ENCODE assay signal across 27 mouse cellular contexts in the genomic region with DNA sequence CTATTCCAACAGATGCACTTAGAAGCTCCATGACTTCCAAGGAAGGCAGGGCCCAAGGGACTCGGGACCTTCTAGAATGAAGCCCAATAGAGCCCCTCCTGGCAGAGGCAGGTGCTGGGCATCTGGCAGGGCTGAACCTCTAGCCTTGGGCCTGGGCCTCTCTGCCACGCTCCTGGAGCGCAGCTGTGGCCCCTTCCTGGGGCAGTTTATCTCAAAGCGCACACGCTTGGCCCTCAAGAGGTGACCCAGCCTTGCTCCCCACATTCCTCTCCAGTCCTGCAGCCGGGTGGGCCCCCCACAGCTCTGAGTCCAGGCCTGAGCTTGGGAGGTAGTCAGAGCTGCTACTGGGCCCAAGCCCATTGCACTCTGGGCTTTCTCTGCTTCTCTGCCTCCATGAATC. TPM values are rescaled to one million over a fixed set of nuclear protein-coding genes. Genes with fewer than 3 reads are reported as not detected.
DNase-seq lines count a peak whose midpoint lies in the region; ATAC-seq lines count a peak whose summit lies in the region.
"Had no signal": no experiment of that assay in that cellular context is flagged by ENCODE, and none has a peak within 500 bp of the region (broad histone marks: within the 10 kb centered on the region; RNA-seq: fewer than 3 reads in every experiment).

No protein-coding gene starts in this region.

- no peak overlapping the region for H3K9ac ChIP-seq in heart, embryonic 12.5 days
- no peak overlapping the region for H3K9ac ChIP-seq in midbrain, embryonic 15.5 days
- H3K9ac ChIP-seq in liver, embryonic 13.5 days = no peak overlapping the region
- H3K9ac ChIP-seq: embryonic facial prominence, embryonic 13.5 days; forebrain, embryonic 13.5 days; limb, embryonic 12.5 days; neural tube, embryonic 13.5 days had no signal

- 47% methylated on average over 6 of the region's 6 CpGs for WGBS in heart, embryonic 12.5 days
- 72% methylated on average over 6 of the region's 6 CpGs for WGBS in heart, embryonic 10.5 days
- 85% methylated on average over 6 of the region's 6 CpGs for WGBS in midbrain, embryonic 10.5 days
- WGBS in midbrain, embryonic 15.5 days = 75% methylated on average over 6 of the region's 6 CpGs
- WGBS in liver, embryonic 13.5 days (ENCODE audit: insufficient replicate concordance) = 20% methylated on average over 6 of the region's 6 CpGs

- DNase-seq in heart, embryonic 10.5 days (ENCODE audit: low spot score) = no peak
- DNase-seq in midbrain, embryonic 10.5 days (ENCODE audit: low spot score) = no peak
- no peak for DNase-seq in liver, embryonic 13.5 days
- peak; percentile 44 for DNase-seq in testis, postnatal 14 days (ENCODE audit: low spot score)
- DNase-seq in cerebellum, postnatal 25 days = no peak
- DNase-seq: cerebellum, adult 2 months; cerebellum, postnatal 36 days; embryo, embryonic 11 days; kidney, adult 9 months; kidney, postnatal 25 days; layer of hippocampus, postnatal 36 days; lung, postnatal 36 days; right cerebral cortex, postnatal 14 days had no signal

- H3K36me3 ChIP-seq in heart, embryonic 12.5 days = no peaks in the 10 kb centered on the region
- 0 out of 2 replicates have a peak, but pooled peaks cover 2% of the 10 kb centered on the region for H3K36me3 ChIP-seq in heart, embryonic 10.5 days
- peaks cover 12% of the 10 kb centered on the region for H3K36me3 ChIP-seq in midbrain, embryonic 10.5 days
- H3K36me3 ChIP-seq in midbrain, embryonic 15.5 days (replicated peaks) = no peaks in the 10 kb centered on the region
- H3K36me3 ChIP-seq in liver, embryonic 13.5 days = no peaks in the 10 kb centered on the region
- H3K36me3 ChIP-seq: embryonic facial prominence, embryonic 13.5 days; limb, embryonic 12.5 days; neural tube, embryonic 13.5 days had no signal

- no peak overlapping the region for H3K27ac ChIP-seq in heart, embryonic 12.5 days (ENCODE audit: poor library complexity, severe bottlenecking)
- no peak overlapping the region for H3K27ac ChIP-seq in heart, embryonic 10.5 days
- peak overlapping the region; percentile 55; the same call in 1 of the 2 replicates for H3K27ac ChIP-seq in midbrain, embryonic 10.5 days (replicated peaks)
- no peak overlapping the region for H3K27ac ChIP-seq in midbrain, embryonic 15.5 days
- H3K27ac ChIP-seq in liver, embryonic 13.5 days = no peak overlapping the region
- H3K27ac ChIP-seq: embryonic facial prominence, embryonic 13.5 days; forebrain, embryonic 13.5 days; hindbrain, postnatal 0 days; limb, embryonic 12.5 days; neural tube, embryonic 13.5 days; stomach, postnatal 0 days had no signal

- peaks cover 33% of the 10 kb centered on the region for H3K4me1 ChIP-seq in heart, embryonic 12.5 days (replicated peaks)
- peaks cover 24% of the 10 kb centered on the region for H3K4me1 ChIP-seq in heart, embryonic 10.5 days
- H3K4me1 ChIP-seq in midbrain, embryonic 10.5 days = peaks cover 38% of the 10 kb centered on the region
- H3K4me1 ChIP-seq in midbrain, embryonic 15.5 days = no peaks in the 10 kb centered on the region
- peaks cover 26% of the 10 kb centered on the region for H3K4me1 ChIP-seq in liver, embryonic 13.5 days (replicated peaks)
- H3K4me1 ChIP-seq: neural tube, embryonic 13.5 days had no signal

- no peaks in the 10 kb centered on the region for H3K9me3 ChIP-seq in heart, embryonic 12.5 days (replicated peaks)
- H3K9me3 ChIP-seq in heart, embryonic 10.5 days = no peaks in the 10 kb centered on the region
- H3K9me3 ChIP-seq in midbrain, embryonic 10.5 days (replicated peaks) = no peaks in the 10 kb centered on the region
- H3K9me3 ChIP-seq in midbrain, embryonic 15.5 days = no peaks in the 10 kb centered on the region
- no peaks in the 10 kb centered on the region for H3K9me3 ChIP-seq in liver, embryonic 13.5 days (replicated peaks)
- H3K9me3 ChIP-seq: embryonic facial prominence, embryonic 13.5 days; forebrain, embryonic 13.5 days; limb, embryonic 12.5 days; neural tube, embryonic 13.5 days had no signal

- ATAC-seq in heart, embryonic 12.5 days (ENCODE audit: insufficient number of reproducible peaks, low FRiP score) = peak; percentile 28; the same call in 1 of the 2 replicates
- ATAC-seq in midbrain, embryonic 15.5 days (replicated peaks) = no peak
- ATAC-seq in liver, embryonic 13.5 days (ENCODE audit: low read depth) = peak; percentile 61
- ATAC-seq: activated CD4-positive, CD25-positive, alpha-beta regulatory T cell, adult 4 months; forebrain, embryonic 13.5 days; hindbrain, postnatal 0 days; intestine, embryonic 16.5 days; midbrain, embryonic 16.5 days had no signal

- no peak overlapping the region for H3K4me3 ChIP-seq in heart, embryonic 12.5 days
- H3K4me3 ChIP-seq in heart, embryonic 10.5 days = no peak overlapping the region
- no peak overlapping the region for H3K4me3 ChIP-seq in midbrain, embryonic 10.5 days
- H3K4me3 ChIP-seq in midbrain, embryonic 15.5 days = no peak overlapping the region
- no peak overlapping the region for H3K4me3 ChIP-seq in liver, embryonic 13.5 days (replicated peaks)
- H3K4me3 ChIP-seq: embryonic facial prominence, embryonic 13.5 days; erythroblast, embryonic 14.5 days; forebrain, embryonic 13.5 days; limb, embryonic 12.5 days; myocyte; neural tube, embryonic 13.5 days had no signal

- peaks cover 20% of the 10 kb centered on the region for H3K27me3 ChIP-seq in heart, embryonic 12.5 days (replicated peaks)
- H3K27me3 ChIP-seq in heart, embryonic 10.5 days (ENCODE audit: insufficient read depth, poor library complexity, severe bottlenecking) = peaks cover 18% of the 10 kb centered on the region
- peaks cover 17% of the 10 kb centered on the region for H3K27me3 ChIP-seq in midbrain, embryonic 10.5 days (ENCODE audit: low read depth, poor library complexity, severe bottlenecking)
- H3K27me3 ChIP-seq in midbrain, embryonic 15.5 days (replicated peaks) = peaks cover 5% of the 10 kb centered on the region
- H3K27me3 ChIP-seq in liver, embryonic 13.5 days = peaks cover 5% of the 10 kb centered on the region

- no peak overlapping the region for H3K4me2 ChIP-seq in heart, embryonic 12.5 days
- no peak overlapping the region for H3K4me2 ChIP-seq in midbrain, embryonic 15.5 days
- 0 out of 2 replicates have a peak overlapping the region, but pooled peaks have one; percentile 24 for H3K4me2 ChIP-seq in liver, embryonic 13.5 days
- H3K4me2 ChIP-seq: embryonic facial prominence, embryonic 13.5 days; forebrain, embryonic 13.5 days; limb, embryonic 12.5 days; neural tube, embryonic 13.5 days had no signal

RNA-seq across cellular contexts. Expression of gene Nr5a1, which starts 5.0 kb away (rescaled TPM):
- polyA plus RNA-seq in heart, embryonic 12.5 days (2016; fragmentation: Nextera tagmentation; extraction: Ambion mirVana) = not detected in 2 replicates
- polyA plus RNA-seq in heart, embryonic 10.5 days (2016; fragmentation: Nextera tagmentation; extraction: Ambion mirVana) = not detected in 2 replicates
- 0.07 and 0.12 TPM in 2 replicates for polyA plus RNA-seq in midbrain, embryonic 10.5 days (2016; fragmentation: Nextera tagmentation; extraction: Ambion mirVana)
- polyA plus RNA-seq in midbrain, embryonic 15.5 days (2015; fragmentation: Nextera tagmentation; extraction: Ambion mirVana) = 0.58 and 1.0 TPM in 2 replicates
- polyA plus RNA-seq in liver, embryonic 13.5 days (2015; fragmentation: Nextera tagmentation; extraction: Ambion mirVana) = not detected in 2 replicates
- polyA plus RNA-seq: activated CD4-positive, CD25-positive, alpha-beta regulatory T cell, adult 4 months; cerebellum, adult 2 months; erythroblast, embryonic 14.5 days; heart, postnatal 0 days had no signal
